Mouse (Mus musculus) ES-Bruce4 (cell line): Measurements from ENCODE around the gene 4930469K13Rik.

ENCODE experiments used
- EP300 ChIP-seq: IDR thresholded peaks from 2 replicates; pipeline ENCODE4 v1.6.1; 2011; ENCODE audit warnings: low read depth, low read length; ENCODE audit not compliant: insufficient read depth
- POLR2A ChIP-seq: IDR thresholded peaks from one replicate; pipeline ENCODE4 v1.8.1; 2011; ENCODE audit warnings: low read length; ENCODE audit not compliant: insufficient read depth

DNA sequence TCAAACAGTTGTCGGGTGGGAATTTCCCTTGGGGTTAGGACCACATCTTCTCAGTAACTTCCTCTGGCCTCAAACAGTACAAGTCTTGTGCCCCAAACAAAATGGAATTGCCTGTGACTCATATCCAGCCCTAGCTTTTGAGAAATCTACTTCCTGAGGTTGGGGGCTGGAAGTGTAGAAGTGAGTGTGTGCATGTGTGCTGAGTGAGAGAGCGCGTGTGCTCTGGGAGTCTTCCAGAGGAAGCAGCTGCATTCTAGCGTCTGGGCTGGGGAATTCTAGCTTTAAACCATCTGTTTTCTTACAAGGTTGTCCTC lies 87.5 kb downstream of the 4930469K13Rik start:
- TF ChIP-seq EP300 (no peak), POLR2A (no peak)
